Mouse (Mus musculus) heart, postnatal 36 days (tissue): ENCODE data around the gene BC049730. TPM values are rescaled to one million over a fixed set of nuclear protein-coding genes. Genes with fewer than 3 reads are reported as not detected.

ENCODE experiments used
- DNase-seq, 2 experiments: peaks; one replicate each; pipeline ENCODE4 v3.0.0; 2021 to 2022
- intact Hi-C: fragments of 180-260 bp; cut with DNase I; formaldehyde crosslinking; loops from one replicate; pipeline ENCODE4 v1.15.1; 2025
- total RNA-seq, 2 experiments: library from RNA; stranded (reverse); gene quantifications; 2 replicates each; pipeline ENCODE4 v1.2.3; 2021

BC049730 gene
- total RNA-seq, 2 experiments from 2014 or later, result not detected

DNA sequence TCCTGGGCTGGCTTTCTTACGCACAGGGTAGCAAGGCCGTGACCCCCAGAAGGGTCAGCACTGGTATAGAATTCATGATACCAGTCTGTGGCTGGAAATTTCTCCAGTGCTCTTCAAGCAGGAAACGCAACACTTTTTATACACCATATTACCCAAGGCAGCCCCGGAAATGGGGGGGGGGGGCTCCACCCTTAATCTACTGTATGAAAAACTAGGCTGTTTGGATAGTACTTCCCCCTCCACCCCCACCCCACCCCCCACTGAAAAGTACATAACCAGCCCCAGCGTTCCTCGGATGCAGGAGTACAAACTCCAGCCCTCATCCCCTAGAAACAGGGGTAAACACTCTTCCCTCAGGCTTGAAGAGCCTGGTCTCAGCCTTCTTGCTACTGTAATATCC lies 51.2 kb downstream of the BC049730 start, which contains the start of gene Cd177:
Cd177 (minus strand) TSS at position 101 of the 400 bp plus-strand sequence.
- DNase-seq, result no peak
- intact Hi-C loops, result no loop called here

DNA sequence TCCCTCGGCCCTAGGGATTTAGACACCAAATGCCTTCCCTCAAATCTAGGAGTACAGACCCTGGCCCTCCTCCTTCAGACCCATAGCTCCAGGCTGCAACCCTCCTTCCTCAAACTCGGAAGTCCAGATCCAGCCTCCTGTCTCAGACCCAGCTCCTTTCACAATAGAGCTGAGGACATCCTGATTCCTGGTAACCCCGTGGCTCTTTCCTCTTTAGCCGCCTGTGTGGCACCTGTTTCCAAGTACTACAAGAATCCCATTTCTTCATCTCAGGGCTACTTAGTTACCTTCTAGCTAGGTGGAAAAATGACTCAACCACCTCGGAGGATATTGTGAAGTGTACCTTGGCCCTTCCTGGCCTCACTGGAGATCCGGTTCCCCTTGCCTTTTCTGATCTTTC lies 52.1 kb downstream of the BC049730 start:
- intact Hi-C loops, result no loop called here
- no peak for DNase-seq

DNA sequence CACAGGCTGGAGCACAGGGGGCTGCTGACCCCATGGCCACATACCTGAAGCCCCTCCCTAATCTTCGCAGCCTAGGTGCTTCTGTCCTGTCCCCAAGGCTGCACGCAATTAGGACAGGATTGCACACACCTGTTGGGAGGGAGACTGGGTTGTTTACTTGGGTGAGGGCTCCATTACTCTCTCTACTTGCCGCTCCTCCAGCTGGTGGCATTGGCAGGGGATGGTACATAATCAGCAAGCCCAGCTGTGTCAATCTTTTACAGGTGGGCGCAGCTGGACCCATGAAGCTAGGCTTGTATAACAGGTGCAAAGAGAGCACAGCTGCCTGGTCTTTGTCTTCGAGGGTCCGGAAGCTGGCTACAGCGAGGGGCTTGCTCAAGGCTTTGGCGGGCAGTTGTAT lies 53.5 kb downstream of the BC049730 start:
- intact Hi-C loops, result no loop called here
- DNase-seq, result no peak

Other genes starting within 250 kb of the BC049730 start
- 1 to 10 TPM; 1.9 to 3.3 TPM for gene Plaur, start 246.8 kb upstream of the BC049730 start, total RNA-seq
- gene Cadm4, start 227.2 kb upstream of the BC049730 start, total RNA-seq, result 10 to 100 TPM; 13.1 to 13.6 TPM
- 10 to 100 TPM; 11.5 to 13.8 TPM for gene Zfp428, start 202.2 kb upstream of the BC049730 start, total RNA-seq
- not detected for gene AC161166.1, start 196.8 kb upstream of the BC049730 start, total RNA-seq
- gene Irgq, start 178.6 kb upstream of the BC049730 start, total RNA-seq, result 10 to 100 TPM; 16.4 to 16.5 TPM
- gene Pinlyp, start 163.1 kb upstream of the BC049730 start, total RNA-seq, result not detected
- gene Xrcc1, start 163.0 kb upstream of the BC049730 start, total RNA-seq, result 10 to 100 TPM; 26.9 to 27.4 TPM
- 10 to 100 TPM; 52.9 to 56.5 TPM for gene Ethe1, start 121.7 kb upstream of the BC049730 start, total RNA-seq
- under 1 TPM; 0.08 to 0.11 TPM for gene Zfp575, start 121.6 kb upstream of the BC049730 start, total RNA-seq
- gene Phldb3, start 98.5 kb upstream of the BC049730 start, total RNA-seq, result under 1 TPM; 0.36 to 0.89 TPM
- gene Lypd3, start 72.7 kb upstream of the BC049730 start, total RNA-seq, result not detected
- not detected for gene Tex101, start 32.6 kb upstream of the BC049730 start, total RNA-seq
- not detected for gene Gm4763, start 17.7 kb downstream of the BC049730 start, total RNA-seq
- gene Cd177, start 51.1 kb downstream of the BC049730 start, total RNA-seq, result under 1 TPM in 1 of 2 experiments, not detected in 1; 0.17 TPM
- not detected for gene Ceacam10, start 68.0 kb downstream of the BC049730 start, total RNA-seq
- not detected for gene Gm9844, start 153.0 kb downstream of the BC049730 start, total RNA-seq
- gene Lypd4, start 160.7 kb downstream of the BC049730 start, total RNA-seq, result not detected
- gene Dmrtc2, start 160.8 kb downstream of the BC049730 start, total RNA-seq, result not detected
- gene Rps19, start 175.1 kb downstream of the BC049730 start, total RNA-seq, result 100 to 1,000 TPM; 514 to 531 TPM
- 1 to 10 TPM; 1.7 to 2.5 TPM for gene Cd79a, start 188.1 kb downstream of the BC049730 start, total RNA-seq
- gene Arhgef1, start 193.7 kb downstream of the BC049730 start, total RNA-seq, result 10 to 100 TPM; 48.8 to 52.8 TPM
- not detected for gene Gm4881, start 235.3 kb downstream of the BC049730 start, total RNA-seq